Mouse (Mus musculus) heart, adult 2 months (tissue): ENCODE results near the gene Slf2.

Source experiments
- EP300 ChIP-seq: fragments of 200-500 bp; IDR thresholded peaks from 2 replicates; pipeline ENCODE4 v1.6.1; 2011; ENCODE audit warnings: low read depth, low read length, control low read depth; ENCODE audit not compliant: insufficient read depth
- POLR2A ChIP-seq: fragments of 200-500 bp; IDR thresholded peaks from 2 replicates; pipeline ENCODE4 v1.6.1; 2011; ENCODE audit warnings: mild to moderate bottlenecking, low read depth, low read length, control low read depth; ENCODE audit not compliant: insufficient read depth

- TF ChIP-seq EP300 (peak; percentile 98), POLR2A (0 out of 2 replicates have a peak, but pooled peaks have one; percentile 33)
These were observed 96.2 kb downstream of the Slf2 start for GRCm38 (mm10) chr19:45026958-45027670.
